Mouse (Mus musculus): ENCODE measurements around the gene Krba1. TPM values are rescaled to one million over a fixed set of nuclear protein-coding genes. Genes with fewer than 3 reads are reported as not detected.

Krba1 gene
- total and polyA plus RNA-seq, 3 experiments = 16.1 to 21.0 (median 20.6) TPM

DNA sequence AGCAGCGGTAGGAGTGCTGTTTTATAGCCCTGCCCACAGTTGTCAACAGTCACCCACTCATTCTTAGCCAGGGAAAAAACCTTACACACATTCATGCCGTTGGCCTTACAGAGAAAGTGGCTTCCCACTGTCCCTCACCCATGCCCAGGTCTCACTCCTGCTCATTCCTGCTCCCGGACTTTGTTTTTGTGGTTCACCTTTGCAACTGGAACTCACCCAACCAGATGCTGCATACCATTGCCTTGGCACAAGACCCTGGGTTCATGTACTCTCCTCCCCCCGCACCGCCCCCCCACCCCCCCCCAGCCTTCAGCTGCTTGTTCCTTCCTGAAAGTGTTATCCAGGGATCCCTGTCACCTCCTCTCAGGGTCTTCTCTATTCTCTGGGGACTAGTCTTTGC is 39.7 kb downstream of the Krba1 start:
- Histone ChIP-seq H3K4me3 (no peak overlapping the region), H3K36me3 (ENCODE audit: control insufficient read depth, insufficient read depth, low read length) (no peaks in the 10 kb centered on the region), H3K27ac (no peak overlapping the region), H3K4me1 (ENCODE audit: control insufficient read depth, insufficient read depth, low read length) (peaks cover 3% of the 10 kb centered on the region), H3K79me2 (replicated peaks; ENCODE audit: control insufficient read depth, insufficient read depth, low read length) (no peaks in the 10 kb centered on the region), H3K27me3 (ENCODE audit: control insufficient read depth, insufficient read depth, low read length) (no peaks in the 10 kb centered on the region), H3K9ac (ENCODE audit: low read depth, low read length) (no peak overlapping the region)
- no peak for TF ChIP-seq EP300 (IDR thresholded peaks at IDR 0.05; ENCODE audit: insufficient read depth, low read depth, low read length)
- no peak for TF ChIP-seq POLR2A (IDR thresholded peaks at IDR 0.05; ENCODE audit: insufficient read depth, low read depth, low read length)
- no peak for TF ChIP-seq CTCF (IDR thresholded peaks at IDR 0.05)
- 40% methylated on average over 5 of the region's 5 CpGs for WGBS
- intact Hi-C loops (cut with DNase I) = no loop called here
- no peak for DNase-seq

DNA sequence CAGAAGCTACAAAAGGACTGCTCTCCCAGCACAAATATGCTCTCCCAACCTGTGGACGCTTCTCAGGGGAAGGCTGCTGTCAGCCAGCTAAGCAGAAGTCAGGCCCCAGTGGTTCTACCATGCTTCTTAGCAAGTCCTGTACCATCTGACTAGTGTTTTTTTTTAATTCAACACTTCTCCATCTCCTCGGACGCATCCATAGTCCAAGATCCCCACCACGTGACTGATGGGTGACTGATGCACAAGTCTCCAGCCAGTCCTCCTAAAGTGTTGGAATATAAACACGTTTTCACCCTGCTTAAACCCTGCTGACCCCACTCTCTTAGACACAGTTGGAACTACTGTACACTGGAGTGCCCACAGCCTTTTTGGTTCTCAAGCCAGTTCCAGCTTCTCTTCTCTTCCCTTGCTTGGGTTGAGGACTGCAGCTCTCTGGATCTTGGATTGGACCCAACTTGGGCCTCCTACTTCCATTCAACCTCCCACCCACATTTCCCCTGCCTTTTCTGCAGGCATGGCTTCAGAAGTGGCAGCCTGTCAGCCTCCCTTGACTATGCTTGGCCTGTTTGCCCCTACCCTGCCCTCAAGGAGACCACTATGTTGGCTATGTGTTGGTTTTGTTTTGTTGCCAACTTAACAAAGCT is 40.4 kb downstream of the Krba1 start:
- Histone ChIP-seq H3K36me3 (ENCODE audit: control insufficient read depth, insufficient read depth, low read length) (no peaks in the 10 kb centered on the region), H3K4me1 (ENCODE audit: control insufficient read depth, insufficient read depth, low read length) (peaks cover 3% of the 10 kb centered on the region), H3K27ac (no peak overlapping the region), H3K9ac (ENCODE audit: low read depth, low read length) (no peak overlapping the region), H3K27me3 (ENCODE audit: control insufficient read depth, insufficient read depth, low read length) (no peaks in the 10 kb centered on the region), H3K79me2 (replicated peaks; ENCODE audit: control insufficient read depth, insufficient read depth, low read length) (no peaks in the 10 kb centered on the region), H3K4me3 (no peak overlapping the region)
- TF ChIP-seq CTCF (IDR thresholded peaks at IDR 0.05) (no peak), POLR2A (IDR thresholded peaks at IDR 0.05; ENCODE audit: insufficient read depth, low read depth, low read length) (no peak)
- WGBS = 72% methylated on average over 5 of the region's 5 CpGs
- DNase-seq = no peak
- intact Hi-C loops (cut with DNase I) = no loop called here

DNA sequence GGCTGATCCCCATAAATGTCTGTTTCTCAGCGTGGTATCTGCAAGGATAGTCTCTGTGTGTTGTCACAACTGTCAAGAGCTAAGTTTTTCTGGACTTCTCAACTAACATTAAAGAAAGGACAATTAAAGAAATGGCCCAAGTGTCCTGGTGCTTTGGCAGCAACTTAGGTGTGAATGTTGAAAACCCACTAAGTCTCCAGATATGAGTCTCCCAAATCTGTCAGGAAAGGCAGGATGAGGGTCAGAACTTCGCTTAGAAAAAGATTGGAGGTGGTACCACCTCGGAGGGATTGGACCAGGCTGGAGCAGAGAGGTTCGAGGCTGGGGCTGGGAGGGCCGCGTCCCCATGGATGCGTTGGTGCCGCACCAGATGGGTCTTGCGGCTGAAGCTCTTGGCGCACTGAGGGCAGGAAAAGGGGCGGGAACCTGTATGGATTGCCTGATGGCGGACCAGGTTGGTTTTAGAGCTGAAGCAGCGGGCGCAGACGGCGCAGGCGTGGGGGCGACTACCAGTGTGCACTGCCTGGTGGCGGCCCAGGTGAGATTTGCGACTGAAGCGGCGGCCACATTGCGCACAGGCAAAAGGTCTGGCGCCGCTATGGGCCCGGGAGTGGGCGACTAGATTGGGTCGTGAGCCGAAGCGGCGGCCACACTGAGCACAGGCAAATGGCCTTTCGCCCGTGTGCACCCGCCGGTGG is 42.4 kb downstream of the Krba1 start:
- Histone ChIP-seq H3K4me3 (no peak overlapping the region), H3K4me1 (ENCODE audit: control insufficient read depth, insufficient read depth, low read length) (peaks cover 3% of the 10 kb centered on the region), H3K36me3 (ENCODE audit: control insufficient read depth, insufficient read depth, low read length) (no peaks in the 10 kb centered on the region)

GRCm38 (mm10) chr6:48438475-48439125 is 43.2 kb downstream of the Krba1 start:
- Histone ChIP-seq H3K79me2 (replicated peaks; ENCODE audit: control insufficient read depth, insufficient read depth, low read length) (no peaks in the 10 kb centered on the region), H3K9ac (ENCODE audit: low read depth, low read length) (no peak overlapping the region), H3K4me1 (ENCODE audit: control insufficient read depth, insufficient read depth, low read length) (peaks cover 1% of the 10 kb centered on the region; the same call in 1 of the 2 replicates), H3K4me3 (no peak overlapping the region), H3K27me3 (ENCODE audit: control insufficient read depth, insufficient read depth, low read length) (no peaks in the 10 kb centered on the region), H3K27ac (no peak overlapping the region), H3K36me3 (ENCODE audit: control insufficient read depth, insufficient read depth, low read length) (no peaks in the 10 kb centered on the region)
- no peak for DNase-seq
- WGBS = 80% methylated on average over 55 of the region's 55 CpGs
- TF ChIP-seq POLR2A (IDR thresholded peaks at IDR 0.05; ENCODE audit: insufficient read depth, low read depth, low read length) (no peak), EP300 (IDR thresholded peaks at IDR 0.05; ENCODE audit: insufficient read depth, low read depth, low read length) (no peak), CTCF (IDR thresholded peaks at IDR 0.05) (no peak)
- intact Hi-C loops (cut with DNase I) = no loop called here

More for the DNA sequence above, 42.4 kb downstream of the Krba1 start:
- WGBS = 87% methylated on average over 35 of the region's 35 CpGs
- no peak overlapping the region for H3K9ac ChIP-seq (ENCODE audit: low read depth, low read length)
- intact Hi-C loops (cut with DNase I) = no loop called here
- H3K27ac ChIP-seq = no peak overlapping the region
- TF ChIP-seq CTCF (IDR thresholded peaks at IDR 0.05) = no peak
- no peak for TF ChIP-seq EP300 (IDR thresholded peaks at IDR 0.05; ENCODE audit: insufficient read depth, low read depth, low read length)
- no peak for TF ChIP-seq POLR2A (IDR thresholded peaks at IDR 0.05; ENCODE audit: insufficient read depth, low read depth, low read length)
- no peak for DNase-seq
- H3K79me2 ChIP-seq (replicated peaks; ENCODE audit: control insufficient read depth, insufficient read depth, low read length) = no peaks in the 10 kb centered on the region
- H3K27me3 ChIP-seq (ENCODE audit: control insufficient read depth, insufficient read depth, low read length) = no peaks in the 10 kb centered on the region

DNA sequence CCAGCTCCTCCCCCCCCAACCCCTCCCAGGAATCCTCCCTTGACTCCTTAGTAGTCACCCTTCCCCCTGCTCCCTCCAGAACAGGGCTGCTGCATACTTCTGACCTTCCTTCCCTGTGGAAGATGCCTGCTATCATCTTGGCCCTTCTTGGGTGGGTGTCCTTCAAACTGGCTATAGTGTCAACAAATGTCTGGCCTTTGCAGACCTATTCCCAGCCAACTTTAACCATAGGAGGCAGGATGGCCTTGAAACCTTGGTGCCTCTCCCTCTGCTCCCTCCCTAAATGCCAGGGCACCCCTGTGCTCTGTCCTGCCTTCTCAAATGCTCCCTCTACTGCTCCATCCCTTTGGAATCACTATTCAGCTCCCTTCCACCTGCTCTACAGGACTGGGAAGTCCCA is 44.3 kb downstream of the Krba1 start:
- Histone ChIP-seq H3K4me3 (no peak overlapping the region), H3K27ac (no peak overlapping the region), H3K9ac (ENCODE audit: low read depth, low read length) (no peak overlapping the region), H3K79me2 (replicated peaks; ENCODE audit: control insufficient read depth, insufficient read depth, low read length) (no peaks in the 10 kb centered on the region), H3K27me3 (ENCODE audit: control insufficient read depth, insufficient read depth, low read length) (no peaks in the 10 kb centered on the region), H3K36me3 (ENCODE audit: control insufficient read depth, insufficient read depth, low read length) (no peaks in the 10 kb centered on the region), H3K4me1 (ENCODE audit: control insufficient read depth, insufficient read depth, low read length) (peaks cover 2% of the 10 kb centered on the region; the same call in 1 of the 2 replicates)
- DNase-seq = no peak
- TF ChIP-seq POLR2A (IDR thresholded peaks at IDR 0.05; ENCODE audit: insufficient read depth, low read depth, low read length) = no peak
- TF ChIP-seq EP300 (IDR thresholded peaks at IDR 0.05; ENCODE audit: insufficient read depth, low read depth, low read length) = no peak
- no peak for TF ChIP-seq CTCF (IDR thresholded peaks at IDR 0.05)
- intact Hi-C loops (cut with DNase I) = no loop called here
